Mouse (Mus musculus): ENCODE data around the gene Klf5. TPM values are rescaled to one million over a fixed set of nuclear protein-coding genes. Genes with fewer than 3 reads are reported as not detected.

Klf5 gene
- total RNA-seq, 2 experiments from 2014 or later: 1.5 to 2.4 TPM

DNA sequence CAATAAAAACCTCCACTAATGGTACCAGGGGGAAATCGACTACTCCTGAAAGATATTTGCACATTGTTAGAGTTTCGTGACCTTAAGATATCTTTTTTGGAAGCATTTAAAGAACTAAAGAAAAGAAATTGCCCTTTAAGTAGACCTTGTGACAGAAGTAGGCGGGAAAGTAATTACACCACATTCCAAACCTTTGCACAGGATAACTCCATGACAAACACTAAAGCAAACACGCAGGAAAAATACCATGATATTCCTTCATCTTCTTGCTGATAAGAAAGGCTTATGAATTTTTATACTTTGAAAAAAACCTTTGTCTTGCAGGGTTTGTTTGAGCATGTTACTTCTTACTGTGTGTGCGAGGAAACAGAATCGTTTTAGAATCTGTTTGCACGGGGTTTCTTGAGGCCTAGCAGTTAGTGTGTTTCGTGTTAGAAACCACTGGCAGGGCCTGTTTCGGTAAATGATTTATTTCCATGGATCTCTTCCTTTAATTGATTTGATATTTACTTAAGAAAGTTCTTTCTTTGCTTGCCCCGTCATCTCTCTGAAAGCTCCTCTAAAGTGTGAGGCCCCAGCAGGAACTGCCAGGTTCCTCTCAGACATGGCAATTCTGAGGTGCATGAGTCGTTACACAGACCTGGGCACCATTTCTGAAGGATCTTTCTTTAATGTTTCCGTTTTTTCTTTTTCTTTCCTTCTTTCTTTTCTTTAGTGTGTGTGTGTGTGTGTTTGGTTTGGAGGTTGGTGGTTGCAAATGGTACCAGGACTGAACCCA lies 65.7 kb downstream of the Klf5 start:
- ATAC-seq (replicated peaks; ENCODE audit: poor library complexity): no peak

Other genes with a start within 250 kb of the Klf5 start
- 21.5 and 30.9 TPM in 2 replicates for gene Pibf1, start 199.3 kb upstream of the Klf5 start, total RNA-seq (2015)
- 38.4 and 40.8 TPM in 2 replicates for gene Pibf1, start 199.3 kb upstream of the Klf5 start, total RNA-seq (2017)
- 47.7 and 52.3 TPM in 2 replicates for gene Dis3, start 198.9 kb upstream of the Klf5 start, total RNA-seq (2015)
- gene Dis3, start 198.9 kb upstream of the Klf5 start, total RNA-seq (2017): 60.2 and 77.1 TPM in 2 replicates

Data from megakaryocyte progenitor cell, adult 5-6 weeks (primary cell).